Mouse (Mus musculus): ENCODE measurements around the gene Batf3.
"Not testable (repeated sequence)": the region's sequence is repeated elsewhere in the genome, so short reads cannot be mapped to it uniquely, and the experiment has no call there.

Gene Batf3

GRCm38 (mm10) chr1:191125811-191126638 is 28.4 kb downstream of the Batf3 start:
- intact Hi-C loops (cut with DNase I), result no loop called here

GRCm38 (mm10) chr1:191131692-191132091 is 34.0 kb downstream of the Batf3 start:
- intact Hi-C loops (cut with DNase I), result no loop called here

GRCm38 (mm10) chr1:191132240-191132639 is 34.6 kb downstream of the Batf3 start:
- intact Hi-C loops (cut with DNase I), result no loop called here

- intact Hi-C loops (cut with DNase I), result no loop called here
These were observed 35.3 kb downstream of the Batf3 start for GRCm38 (mm10) chr1:191132934-191133333.

GRCm38 (mm10) chr1:191135406-191135805 is 37.8 kb downstream of the Batf3 start:
- intact Hi-C loops (cut with DNase I), result no loop called here

GRCm38 (mm10) chr1:191138436-191138835 is 40.8 kb downstream of the Batf3 start:
- intact Hi-C loops (cut with DNase I), result no loop called here

- intact Hi-C loops (cut with DNase I), result no loop called here
These were observed 41.3 kb downstream of the Batf3 start for GRCm38 (mm10) chr1:191138874-191139495.

GRCm38 (mm10) chr1:191140983-191141382 is 43.3 kb downstream of the Batf3 start:
- intact Hi-C loops (cut with DNase I), result no loop called here

- intact Hi-C loops (cut with DNase I), result not testable (repeated sequence)
These were observed 51.8 kb downstream of the Batf3 start for GRCm38 (mm10) chr1:191149489-191149888.

- intact Hi-C loops (cut with DNase I), result no loop called here
These were observed 53.4 kb downstream of the Batf3 start for GRCm38 (mm10) chr1:191150924-191151605.

- intact Hi-C loops (cut with DNase I), result no loop called here
These were observed 55.4 kb downstream of the Batf3 start for GRCm38 (mm10) chr1:191153052-191153451.

- intact Hi-C loops (cut with DNase I), result no loop called here
These were observed 56.7 kb downstream of the Batf3 start for GRCm38 (mm10) chr1:191154314-191154713.

Measured in adrenal gland (tissue).